Mouse (Mus musculus) intestine, postnatal 0 days (tissue): ENCODE results near the gene Pls1. TPM values are rescaled to one million over a fixed set of nuclear protein-coding genes. Genes with fewer than 3 reads are reported as not detected.

Experiments used
- ATAC-seq: fragments of 200-750 bp; cut with Nextera tagmentation; 2 replicates; pipeline ENCODE4 v1.8.0; 2017; ENCODE audit warnings: mild to moderate bottlenecking, moderate TSS enrichment, moderate library complexity
- H3K27ac ChIP-seq: fragments of 300-500 bp; sonication (generic); 2 replicates; pipeline ENCODE4 v1.5.1; 2014; ENCODE audit warnings: mild to moderate bottlenecking, low read depth, low read length, moderate library complexity
- H3K27me3 ChIP-seq: fragments of 300-500 bp; sonication (generic); replicated peaks from 2 replicates; pipeline ENCODE4 v1.6.1; 2014; ENCODE audit warnings: low read length, mixed read lengths; ENCODE audit not compliant: control insufficient read depth, insufficient read depth
- H3K36me3 ChIP-seq: fragments of 300-500 bp; sonication (generic); 2 replicates; pipeline ENCODE4 v1.6.1; 2014; ENCODE audit warnings: mild to moderate bottlenecking, moderate library complexity; ENCODE audit not compliant: control insufficient read depth, insufficient read depth
- H3K4me1 ChIP-seq: fragments of 300-500 bp; sonication (generic); replicated peaks from 2 replicates; pipeline ENCODE4 v1.6.1; 2014; ENCODE audit warnings: antibody characterized with exemption, low read length, mixed read lengths; ENCODE audit not compliant: control insufficient read depth, insufficient read depth
- H3K4me2 ChIP-seq: fragments of 300-500 bp; sonication (generic); replicated peaks from 2 replicates; pipeline ENCODE4 v1.6.1; 2014; ENCODE audit warnings: low read depth, mild to moderate bottlenecking, moderate library complexity
- H3K4me3 ChIP-seq: fragments of 300-500 bp; sonication (generic); 2 replicates; pipeline ENCODE4 v1.5.1; 2014; ENCODE audit warnings: low read depth, low read length
- H3K9ac ChIP-seq: fragments of 300-500 bp; sonication (generic); 2 replicates; pipeline ENCODE4 v1.6.1; 2014; ENCODE audit warnings: mild to moderate bottlenecking, low read depth, low read length
- H3K9me3 ChIP-seq: fragments of 300-500 bp; sonication (generic); 2 replicates; pipeline ENCODE4 v1.6.1; 2016; ENCODE audit warnings: mixed run types; ENCODE audit not compliant: control insufficient read depth
- CTCF ChIP-seq: sonication (generic); IDR thresholded peaks from 2 replicates; pipeline ENCODE4 v1.5.1; 2016; ENCODE audit warnings: low read depth, mild to moderate bottlenecking, control low read depth, antibody characterized with exemption, moderate library complexity
- WGBS: fragments of 180-500 bp; shearing (Covaris S2); extraction: QIAGEN DNeasy Blood & Tissue Kit; methylation state at CpG from one replicate; pipeline ENCODE4 v1.1.7; 2014; 5-methylcytosine and 5-hydroxymethylcytosine counted together
- polyA plus RNA-seq: library from polyadenylated mRNA; unstranded; fragments of >200 nt; fragmentation: Nextera tagmentation; extraction: Ambion mirVana; gene quantifications from 2 replicates; pipeline ENCODE4 v1.2.1, GENCODE M21; 2015

Pls1 gene
- polyA plus RNA-seq, 1 experiment from 2014 or later = 512 TPM

DNA sequence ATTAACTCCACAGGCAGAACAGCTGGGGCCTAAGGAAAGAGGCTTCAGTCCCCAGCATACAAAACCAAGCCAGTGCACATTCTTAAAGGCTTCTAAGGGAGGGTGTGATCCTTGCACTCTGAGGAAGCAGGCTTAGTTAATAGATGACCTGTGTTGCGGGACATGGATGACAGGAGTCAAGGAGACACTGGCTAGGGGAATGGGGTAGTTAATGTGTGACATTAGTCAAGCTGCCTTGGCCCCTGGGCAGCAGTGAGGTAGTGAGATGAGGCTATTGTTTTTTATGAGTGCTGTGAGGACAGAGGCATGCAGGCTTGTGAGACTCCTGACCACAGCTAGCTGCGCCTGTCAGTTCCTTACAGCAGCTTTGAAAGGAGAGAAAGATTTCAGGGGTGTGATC, 9.8 kb upstream of the Pls1 start:
- Histone ChIP-seq H3K9me3 (no peaks in the 10 kb centered on the region), H3K9ac (no peak overlapping the region), H3K4me1 (no peaks in the 10 kb centered on the region), H3K27me3 (no peaks in the 10 kb centered on the region), H3K4me2 (peak overlapping the region; percentile 6; the same call in 1 of the 2 replicates), H3K36me3 (no peaks in the 10 kb centered on the region), H3K4me3 (no peak overlapping the region), H3K27ac (peak overlapping the region; percentile 62)
- ATAC-seq = peak; percentile 65
- 44% methylated on average over 2 of the region's 2 CpGs for WGBS
- no peak for TF ChIP-seq CTCF

GRCm38 (mm10) chr9:95852896-95853295, 7.8 kb upstream of the Pls1 start:
- 24% methylated on average over 4 of the region's 4 CpGs for WGBS
- no peak overlapping the region for H3K4me2 ChIP-seq
- H3K9ac ChIP-seq = no peak overlapping the region
- H3K9me3 ChIP-seq = no peaks in the 10 kb centered on the region
- ATAC-seq = no peak
- no peak overlapping the region for H3K4me3 ChIP-seq
- peak; percentile 97 for TF ChIP-seq CTCF
- no peaks in the 10 kb centered on the region for H3K27me3 ChIP-seq
- no peak overlapping the region for H3K27ac ChIP-seq
- no peaks in the 10 kb centered on the region for H3K36me3 ChIP-seq
- H3K4me1 ChIP-seq = no peaks in the 10 kb centered on the region

GRCm38 (mm10) chr9:95851671-95852070, 6.6 kb upstream of the Pls1 start:
- Histone ChIP-seq H3K9ac (no peak overlapping the region), H3K36me3 (no peaks in the 10 kb centered on the region), H3K27me3 (no peaks in the 10 kb centered on the region), H3K27ac (no peak overlapping the region), H3K4me1 (no peaks in the 10 kb centered on the region), H3K4me2 (no peak overlapping the region), H3K9me3 (no peaks in the 10 kb centered on the region), H3K4me3 (no peak overlapping the region)
- no peak for TF ChIP-seq CTCF
- no peak for ATAC-seq
- WGBS = 78% methylated on average over 11 of the region's 11 CpGs

DNA sequence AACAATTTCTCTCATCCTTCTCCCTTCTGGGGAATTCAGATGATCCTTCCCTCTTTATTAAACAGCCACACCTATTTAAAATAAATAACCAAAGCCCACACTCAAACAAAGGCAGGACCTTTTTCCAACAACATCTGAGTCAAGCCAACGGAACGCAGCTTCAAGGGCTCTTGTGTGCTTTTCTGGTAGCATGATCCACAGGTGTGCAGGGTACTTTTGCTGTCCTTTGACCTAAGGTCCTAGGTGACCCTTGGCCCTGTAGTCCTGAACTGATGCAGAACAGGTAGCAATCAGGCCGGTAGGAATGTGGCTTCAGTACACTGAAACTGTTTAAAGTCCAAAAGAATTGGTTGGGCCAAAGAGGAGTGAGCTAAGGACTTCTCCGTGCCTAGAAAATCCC, 600 bp upstream of the Pls1 start:
- Histone ChIP-seq H3K4me2 (peak overlapping the region; percentile 81), H3K4me3 (0 out of 2 replicates have a peak overlapping the region, but pooled peaks have one; percentile 64), H3K27me3 (no peaks in the 10 kb centered on the region), H3K4me1 (peaks cover 7% of the 10 kb centered on the region; the same call in 1 of the 2 replicates), H3K27ac (peak overlapping the region; percentile 95), H3K9me3 (no peaks in the 10 kb centered on the region), H3K9ac (no peak overlapping the region), H3K36me3 (no peaks in the 10 kb centered on the region)
- WGBS = 36% methylated on average over 4 of the region's 4 CpGs
- TF ChIP-seq CTCF = no peak
- peak; percentile 28 for ATAC-seq

GRCm38 (mm10) chr9:95839424-95839823, 5.7 kb downstream of the Pls1 start:
- Histone ChIP-seq H3K4me1 (no peaks in the 10 kb centered on the region; the same call in 1 of the 2 replicates), H3K9me3 (no peaks in the 10 kb centered on the region), H3K4me2 (0 out of 2 replicates have a peak overlapping the region, but pooled peaks have one; percentile 35), H3K9ac (no peak overlapping the region), H3K27ac (peak overlapping the region; percentile 88), H3K27me3 (no peaks in the 10 kb centered on the region), H3K4me3 (no peak overlapping the region), H3K36me3 (no peaks in the 10 kb centered on the region)
- TF ChIP-seq CTCF = no peak
- 32% methylated on average over 3 of the region's 3 CpGs for WGBS
- ATAC-seq = peak; percentile 84

- TF ChIP-seq CTCF = no peak
- Histone ChIP-seq H3K9me3 (no peaks in the 10 kb centered on the region), H3K27ac (peak overlapping the region; percentile 28; the same call in 1 of the 2 replicates), H3K4me3 (no peak overlapping the region), H3K4me2 (no peak overlapping the region), H3K36me3 (no peaks in the 10 kb centered on the region), H3K4me1 (no peaks in the 10 kb centered on the region; the same call in 1 of the 2 replicates), H3K9ac (no peak overlapping the region), H3K27me3 (no peaks in the 10 kb centered on the region)
- no peak for ATAC-seq
- WGBS = 67% methylated on average over 10 of the region's 10 CpGs
Measured at GRCm38 (mm10) chr9:95835741-95836140, 9.4 kb downstream of the Pls1 start.

- 70% methylated on average over 3 of the region's 3 CpGs for WGBS
- no peak for TF ChIP-seq CTCF
- no peak for ATAC-seq
Measured at GRCm38 (mm10) chr9:95834799-95835198, 10.3 kb downstream of the Pls1 start.

More at GRCm38 (mm10) chr9:95834799-95835198, 10.3 kb downstream of the Pls1 start:
- Histone ChIP-seq H3K9ac (no peak overlapping the region), H3K27ac (no peak overlapping the region; the same call in 1 of the 2 replicates), H3K27me3 (no peaks in the 10 kb centered on the region), H3K9me3 (no peaks in the 10 kb centered on the region), H3K4me2 (no peak overlapping the region), H3K36me3 (no peaks in the 10 kb centered on the region), H3K4me1 (no peaks in the 10 kb centered on the region; the same call in 1 of the 2 replicates), H3K4me3 (no peak overlapping the region)
